8 mouse cellular contexts compared by ENCODE assay signal in genomic region chr3:49755986-49756845, GRCm38 (mm10). TPM values are rescaled to one million over a fixed set of nuclear protein-coding genes. Genes with fewer than 3 reads are reported as not detected.
DNase-seq lines count a peak whose midpoint lies in the region; ATAC-seq lines count a peak whose summit lies in the region.

No protein-coding gene starts in this region.

- peak; percentile 64 for DNase-seq in Muller cell, postnatal 12 days (ENCODE audit: inconsistent ontology term)
- DNase-seq in adrenal gland, postnatal 36 days = peak; percentile 19 to 44
- peak; percentile 28 to 31 for DNase-seq in gastrocnemius, adult 8-10 months (ENCODE audit: low spot score in 2 of 2)
- no peak for DNase-seq in thymus, adult 18-20 months
- no peak for DNase-seq in spleen, postnatal 14 days (ENCODE audit: low spot score in 2 of 2)

- H3K36me3 ChIP-seq in hindbrain, embryonic 16.5 days (ENCODE audit: control insufficient read depth, insufficient read depth, low read length) = no peaks in the 10 kb centered on the region
- H3K36me3 ChIP-seq in liver, embryonic 15.5 days (replicated peaks) = no peaks in the 10 kb centered on the region
- H3K36me3 ChIP-seq in neural tube, embryonic 15.5 days = no peaks in the 10 kb centered on the region

- H3K9me3 ChIP-seq in hindbrain, embryonic 16.5 days (ENCODE audit: control insufficient read depth, low read length) = no peaks in the 10 kb centered on the region
- no peaks in the 10 kb centered on the region for H3K9me3 ChIP-seq in liver, embryonic 15.5 days (replicated peaks)
- no peaks in the 10 kb centered on the region for H3K9me3 ChIP-seq in neural tube, embryonic 15.5 days (replicated peaks)

- peak overlapping the region; percentile 49 for H3K4me3 ChIP-seq in hindbrain, embryonic 16.5 days (ENCODE audit: low read length)
- peak overlapping the region; percentile 42 for H3K4me3 ChIP-seq in liver, embryonic 15.5 days (replicated peaks)
- peak overlapping the region; percentile 68 for H3K4me3 ChIP-seq in neural tube, embryonic 15.5 days (replicated peaks)

- H3K27ac ChIP-seq in hindbrain, embryonic 16.5 days (ENCODE audit: low read depth, low read length) = peak overlapping the region; percentile 79
- no peak overlapping the region for H3K27ac ChIP-seq in liver, embryonic 15.5 days (replicated peaks)
- H3K27ac ChIP-seq in neural tube, embryonic 15.5 days (replicated peaks) = peak overlapping the region; percentile 90

- H3K27me3 ChIP-seq in hindbrain, embryonic 16.5 days (replicated peaks; ENCODE audit: control insufficient read depth, insufficient read depth, low read length) = no peaks in the 10 kb centered on the region
- H3K27me3 ChIP-seq in liver, embryonic 15.5 days = peaks cover 31% of the 10 kb centered on the region
- H3K27me3 ChIP-seq in neural tube, embryonic 15.5 days (replicated peaks) = no peaks in the 10 kb centered on the region

- H3K4me1 ChIP-seq in hindbrain, embryonic 16.5 days (ENCODE audit: control insufficient read depth, insufficient read depth, low read depth, low read length) = peaks cover 11% of the 10 kb centered on the region; the same call in 1 of the 2 replicates
- no peaks in the 10 kb centered on the region for H3K4me1 ChIP-seq in liver, embryonic 15.5 days (replicated peaks)
- peaks cover 34% of the 10 kb centered on the region for H3K4me1 ChIP-seq in neural tube, embryonic 15.5 days

- peak; percentile 21; the same call in 1 of the 2 replicates for ATAC-seq in hindbrain, embryonic 16.5 days
- no peak for ATAC-seq in liver, embryonic 15.5 days (ENCODE audit: insufficient read depth)
- ATAC-seq in neural tube, embryonic 15.5 days (ENCODE audit: low FRiP score) = 0 out of 2 replicates have a peak, but pooled peaks have one; percentile 5

- under 1% methylated on average over 36 of the region's 36 CpGs for WGBS in hindbrain, embryonic 16.5 days
- 3% methylated on average over 36 of the region's 36 CpGs for WGBS in liver, embryonic 15.5 days (ENCODE audit: insufficient replicate concordance)
- 1% methylated on average over 36 of the region's 36 CpGs for WGBS in neural tube, embryonic 15.5 days

- peak overlapping the region; percentile 60 for H3K9ac ChIP-seq in hindbrain, embryonic 16.5 days (ENCODE audit: low read depth, low read length)
- no peak overlapping the region for H3K9ac ChIP-seq in liver, embryonic 15.5 days
- H3K9ac ChIP-seq in neural tube, embryonic 15.5 days (replicated peaks) = peak overlapping the region; percentile 68

- H3K4me2 ChIP-seq in hindbrain, embryonic 16.5 days (ENCODE audit: low read length) = peak overlapping the region; percentile 62
- H3K4me2 ChIP-seq in liver, embryonic 15.5 days = peak overlapping the region; percentile 64
- H3K4me2 ChIP-seq in neural tube, embryonic 15.5 days = peak overlapping the region; percentile 91

RNA-seq across cellular contexts. Expression of gene Pcdh18, which starts 0.9 kb away (rescaled TPM):
- total RNA-seq in adrenal gland, postnatal 36 days (2021) = 1 to 10 TPM; 6.5 to 7.2 TPM
- 1 to 10 TPM; 1.7 to 3.3 (median 1.9) TPM for total RNA-seq in gastrocnemius, adult 8-10 months (2022)
- polyA plus RNA-seq in hindbrain, embryonic 16.5 days (2015; fragmentation: Nextera tagmentation; extraction: Ambion mirVana) = 24.3 and 31.1 TPM in 2 replicates
- polyA plus RNA-seq in liver, embryonic 15.5 days (2015; fragmentation: Nextera tagmentation; extraction: Ambion mirVana) = 1.7 and 1.9 TPM in 2 replicates
- 25.6 and 28.8 TPM in 2 replicates for polyA plus RNA-seq in neural tube, embryonic 15.5 days (2015; fragmentation: Nextera tagmentation; extraction: Ambion mirVana)

Comparison
In these comparisons a context has a peak if more than half of its experiments do, and no peak if none do; other contexts are left out.
1. DNase-seq: peak in Muller cell, postnatal 12 days (single experiment), adrenal gland, postnatal 36 days (2 of 2) and gastrocnemius, adult 8-10 months (2 of 2); none in thymus, adult 18-20 months (0 of 2) and spleen, postnatal 14 days (0 of 2).
2. Peak in every context shown above with its lines, with median percentiles within 50 percentile points of each other: H3K4me2 ChIP-seq and H3K4me3 ChIP-seq.